Mouse (Mus musculus): Measurements from ENCODE around the gene Carhsp1. TPM values are rescaled to one million over a fixed set of nuclear protein-coding genes. Genes with fewer than 3 reads are reported as not detected.

Carhsp1 gene
- polyA plus RNA-seq, 1 experiment = 56.1 TPM

GRCm38 (mm10) chr16:8610397-8610796 is 61.6 kb downstream of the Carhsp1 start:
- 65% methylated on average over 3 of the region's 3 CpGs for WGBS
- Histone ChIP-seq H3K27ac (ENCODE audit: insufficient read depth, low read depth, low read length) (no peak overlapping the region), H3K4me3 (ENCODE audit: insufficient read depth, low read depth, low read length) (no peak overlapping the region), H3K27me3 (replicated peaks; ENCODE audit: control insufficient read depth, insufficient read depth, low read length) (no peaks in the 10 kb centered on the region), H3K36me3 (ENCODE audit: control insufficient read depth, insufficient read depth, low read length) (no peaks in the 10 kb centered on the region; the same call in 1 of the 2 replicates), H3K4me1 (ENCODE audit: control insufficient read depth, insufficient read depth, low read length) (no peaks in the 10 kb centered on the region)
- no peak for TF ChIP-seq CTCF (conservative IDR thresholded peaks at IDR 0.05; ENCODE audit: insufficient read depth, insufficient read length, low read depth, low read length)
- no peak for TF ChIP-seq POLR2A (IDR thresholded peaks at IDR 0.05; ENCODE audit: low read depth, low read length)
- no peak for DNase-seq

Other genes with a start within 250 kb of the Carhsp1 start
- gene Tmem114, start 247.0 kb downstream of the Carhsp1 start, polyA plus RNA-seq (2012; rRNA removed) = not detected in 2 replicates
- 24.5 and 26.0 TPM in 2 replicates for gene Mettl22, start 201.4 kb downstream of the Carhsp1 start, polyA plus RNA-seq (2012; rRNA removed)
- 267 and 285 TPM in 2 replicates for gene Abat, start 158.7 kb downstream of the Carhsp1 start, polyA plus RNA-seq (2012; rRNA removed)
- 64.2 and 66.6 TPM in 2 replicates for gene Pmm2, start 34.5 kb downstream of the Carhsp1 start, polyA plus RNA-seq (2012; rRNA removed)
- gene Tmem186, start 34.4 kb downstream of the Carhsp1 start, polyA plus RNA-seq (2012; rRNA removed) = 13.4 and 13.8 TPM in 2 replicates
- 0.56 and 0.64 TPM in 2 replicates for gene Gm5767, start 8.6 kb upstream of the Carhsp1 start, polyA plus RNA-seq (2012; rRNA removed)
- 20.6 and 26.2 TPM in 2 replicates for gene Usp7, start 120.2 kb upstream of the Carhsp1 start, polyA plus RNA-seq (2012; rRNA removed)
- gene 1810013L24Rik, start 157.9 kb upstream of the Carhsp1 start, polyA plus RNA-seq (2012; rRNA removed) = 18.3 and 24.2 TPM in 2 replicates